Mouse (Mus musculus) Muller cell, postnatal 12 days (primary cell): ENCODE results near the gene Palld.

Experiments used
- DNase-seq: peaks from one replicate; pipeline ENCODE4 v3.0.0-alpha.2; 2015; ENCODE audit errors: inconsistent ontology term

The Palld gene

DNA sequence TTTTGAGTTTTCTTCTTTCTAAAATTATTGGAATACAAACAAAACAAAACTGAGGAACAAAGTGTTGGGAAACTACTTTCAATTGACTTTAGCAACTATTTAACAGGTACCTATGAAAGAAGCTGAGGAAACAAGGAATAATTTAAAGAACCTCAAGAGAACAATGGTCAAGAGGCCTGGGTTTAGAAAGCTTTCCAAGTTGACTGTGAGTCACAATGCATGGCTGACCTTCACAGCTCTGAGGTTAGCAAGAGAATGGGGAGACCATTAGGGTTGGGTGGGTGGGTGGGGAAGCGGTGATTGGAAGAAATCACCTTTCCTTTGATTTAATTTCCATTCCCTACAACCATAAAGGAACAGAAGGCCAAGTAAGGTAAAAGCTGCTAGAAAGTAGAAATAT lies 35.6 kb downstream of the Palld start:
- no peak for DNase-seq

DNA sequence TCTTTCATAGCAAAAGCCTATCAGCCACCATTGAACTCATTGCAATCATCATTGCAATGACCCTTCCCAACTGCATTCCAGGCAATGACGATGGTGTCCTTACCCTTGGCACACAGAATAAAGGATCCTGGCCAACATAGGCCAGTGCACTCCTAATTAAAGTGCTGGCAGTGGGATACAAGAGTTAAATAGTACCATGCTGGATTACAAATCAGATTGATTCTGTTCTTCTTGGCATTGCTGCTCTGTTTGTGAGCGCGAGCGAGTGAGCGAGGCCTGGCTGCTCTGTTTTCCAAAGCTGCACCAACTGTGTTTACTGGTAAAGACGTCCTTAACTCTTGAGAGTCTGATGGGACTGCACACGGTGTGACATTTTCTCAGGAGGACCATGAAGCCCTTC lies 37.1 kb downstream of the Palld start:
- peak; percentile 16 for DNase-seq

DNA sequence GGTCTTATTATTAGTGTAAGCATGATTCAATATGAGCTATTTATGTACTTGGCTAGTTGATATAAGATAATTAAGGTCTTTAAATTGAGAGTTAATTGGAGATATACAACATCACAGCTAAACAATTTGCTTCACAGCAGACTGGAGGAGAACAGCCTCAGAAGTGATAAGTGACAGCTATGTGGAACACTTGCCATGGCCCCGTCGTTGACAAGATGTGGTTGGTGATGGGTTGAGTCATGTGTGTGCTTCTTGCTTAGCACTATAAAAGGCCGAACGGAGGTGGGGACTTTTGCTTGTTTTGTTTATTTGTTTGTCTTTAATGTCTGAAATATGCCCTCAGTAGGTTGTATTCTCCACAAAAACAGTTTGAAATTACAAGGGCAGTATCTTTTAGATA lies 51.2 kb downstream of the Palld start:
- no peak for DNase-seq

DNA sequence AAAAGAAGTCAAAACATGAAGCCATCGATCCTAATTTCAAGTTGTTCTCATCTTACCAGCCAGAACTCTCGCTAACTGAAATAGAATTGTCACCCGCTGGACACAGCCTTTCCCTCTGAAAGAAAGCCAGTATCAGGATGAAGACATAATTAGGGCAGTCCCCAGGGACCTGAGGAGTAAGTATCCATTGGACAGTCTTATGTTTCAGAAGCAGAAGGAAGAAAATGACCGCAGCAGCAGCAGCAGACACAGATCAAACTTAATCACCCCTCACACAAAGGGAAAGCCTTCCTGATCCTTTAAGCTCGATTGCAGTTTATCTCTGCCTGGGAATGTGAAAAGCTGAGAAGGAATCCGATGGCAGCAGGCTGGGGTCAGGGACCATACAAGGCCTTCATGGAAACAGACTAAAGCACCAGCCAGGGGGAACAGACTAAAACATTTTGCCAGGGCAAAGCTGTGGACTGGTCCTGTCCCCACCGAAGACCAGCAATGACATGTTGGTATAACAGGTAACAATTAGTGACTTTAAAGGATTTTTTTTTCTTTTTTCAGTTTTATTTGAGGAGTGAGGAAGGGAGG lies 53.8 kb downstream of the Palld start:
- peak; percentile 36 for DNase-seq

DNA sequence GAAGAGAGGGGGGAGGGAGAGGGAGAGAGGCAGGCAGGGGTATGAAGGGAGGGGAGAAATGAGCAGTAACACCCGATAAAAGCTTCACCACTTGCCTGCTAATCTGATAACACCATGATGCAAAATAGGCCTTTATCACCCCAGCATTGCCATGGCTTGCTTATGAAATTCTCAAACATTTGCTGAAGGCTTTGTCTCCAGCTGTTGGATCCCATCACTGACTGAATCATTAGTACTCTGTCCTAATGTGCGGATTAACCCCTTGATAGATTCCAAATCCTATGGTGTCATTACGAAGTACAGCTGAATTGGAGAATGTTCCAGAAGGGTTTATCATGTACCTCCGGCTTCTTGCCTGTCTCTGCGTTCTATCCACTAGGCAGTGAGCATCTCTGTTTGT lies 55.0 kb downstream of the Palld start:
- no peak for DNase-seq

DNA sequence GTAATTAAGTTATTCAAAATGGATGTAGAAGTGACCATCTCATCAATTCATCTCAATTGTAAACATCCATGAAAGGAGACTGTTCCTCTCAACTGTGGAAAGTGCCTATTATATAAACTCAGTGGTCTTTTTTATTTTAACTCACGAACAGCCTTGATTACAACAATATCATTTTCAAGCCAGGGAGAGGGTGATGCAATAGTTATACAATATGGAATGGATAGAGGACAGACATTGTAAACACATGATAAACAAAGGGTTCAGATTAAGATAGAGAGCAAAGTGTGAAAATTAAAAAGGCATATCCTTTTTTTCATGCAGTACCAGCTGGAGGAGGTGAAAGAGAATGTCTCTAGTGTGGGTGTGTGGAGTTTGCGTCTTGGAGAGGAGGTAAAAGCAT lies 57.5 kb downstream of the Palld start:
- DNase-seq, result no peak

DNA sequence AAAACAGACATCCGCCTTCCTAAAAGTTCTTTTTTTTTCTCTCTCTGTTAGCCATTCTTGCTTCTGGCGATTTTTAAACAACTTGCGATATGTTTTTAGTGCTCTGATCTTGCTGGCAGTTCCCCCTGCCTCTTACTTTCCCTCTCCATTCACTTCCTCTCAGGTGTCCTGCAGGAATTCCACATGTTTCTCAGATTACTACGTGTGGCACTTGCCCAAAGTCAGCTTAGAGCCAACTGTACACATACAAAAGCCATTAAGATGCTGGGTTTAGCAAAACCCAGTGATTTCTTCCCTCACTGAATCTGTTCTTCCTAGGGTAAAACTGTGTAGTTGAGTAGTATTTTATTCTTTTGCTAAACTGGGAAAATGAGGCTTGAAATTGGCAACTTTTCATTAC lies 57.9 kb downstream of the Palld start:
- no peak for DNase-seq

DNA sequence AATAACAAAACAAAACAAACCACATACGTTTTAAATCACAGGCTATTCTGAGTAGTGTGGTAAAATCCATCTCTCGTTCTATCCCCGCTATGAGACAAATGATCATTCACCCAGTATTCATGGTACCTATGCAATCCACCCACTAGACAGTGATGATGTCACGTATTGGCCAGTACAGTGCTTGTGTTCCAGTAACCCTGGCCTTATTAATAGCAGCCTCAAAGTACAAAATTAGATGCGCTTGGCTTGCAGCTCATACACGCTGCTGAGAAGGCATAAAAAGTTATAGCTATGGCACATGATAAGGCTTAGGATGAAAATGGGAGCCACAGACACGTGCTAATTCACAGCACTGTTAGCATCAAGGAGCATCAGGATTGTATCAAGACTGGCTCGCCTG lies 58.7 kb downstream of the Palld start:
- no peak for DNase-seq

DNA sequence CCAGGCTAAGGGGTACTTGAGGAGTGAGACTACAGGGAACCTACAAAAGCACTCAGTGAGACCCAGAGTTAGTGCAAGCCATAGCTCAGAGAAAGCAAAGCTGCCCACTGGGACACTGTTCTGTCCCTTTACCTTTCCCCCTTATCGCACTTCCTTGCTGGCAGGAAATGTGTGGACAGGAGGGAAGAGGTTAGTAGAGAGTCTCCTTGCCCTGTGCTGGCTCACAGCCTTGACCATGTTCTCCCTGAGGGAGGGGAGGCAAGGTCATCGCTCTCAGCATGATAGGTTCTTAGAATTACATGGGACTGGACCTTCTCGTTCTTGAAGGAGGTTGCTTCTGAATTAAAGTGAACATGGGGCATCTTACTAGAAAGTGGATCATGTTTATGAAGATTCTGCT lies 69.3 kb downstream of the Palld start:
- DNase-seq, result no peak

DNA sequence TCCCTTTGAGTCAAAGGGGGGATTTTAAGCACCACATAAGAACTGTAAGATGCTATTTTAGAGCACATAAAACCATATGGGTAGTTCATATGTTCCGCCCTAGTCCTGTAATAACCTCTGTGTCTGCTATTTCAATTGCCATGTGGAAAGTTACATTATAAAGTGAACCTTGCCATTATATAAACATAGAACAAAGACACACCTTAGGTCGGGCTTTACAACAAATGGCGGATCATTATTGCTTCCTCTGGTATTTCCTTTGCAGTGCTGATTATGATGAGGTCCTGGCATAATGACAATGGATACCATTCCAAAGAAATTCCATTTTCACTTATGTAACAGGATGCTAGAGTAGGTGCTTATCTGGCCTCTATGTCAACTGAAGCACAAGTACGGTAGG lies 70.5 kb downstream of the Palld start:
- DNase-seq, result peak; percentile 54

DNA sequence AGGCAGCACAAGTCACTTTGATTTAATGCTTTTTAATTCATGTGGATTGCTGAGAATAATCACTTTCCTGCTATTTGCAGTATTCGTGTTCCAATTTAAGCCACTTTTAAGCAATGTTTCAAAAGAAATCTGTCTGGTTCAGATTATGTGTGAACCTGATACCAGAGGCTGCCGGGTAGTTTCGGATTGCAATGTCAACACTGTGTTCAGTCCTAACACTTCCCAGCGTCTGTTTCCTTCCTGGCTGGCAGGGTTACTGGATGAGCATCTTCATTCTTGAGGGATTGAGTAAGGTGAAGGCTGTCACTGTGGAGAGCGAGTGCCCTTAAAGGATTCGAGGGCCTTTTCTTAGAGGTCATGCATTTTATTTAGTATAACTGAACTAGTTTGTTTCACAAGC lies 71.7 kb downstream of the Palld start:
- DNase-seq, result no peak

DNA sequence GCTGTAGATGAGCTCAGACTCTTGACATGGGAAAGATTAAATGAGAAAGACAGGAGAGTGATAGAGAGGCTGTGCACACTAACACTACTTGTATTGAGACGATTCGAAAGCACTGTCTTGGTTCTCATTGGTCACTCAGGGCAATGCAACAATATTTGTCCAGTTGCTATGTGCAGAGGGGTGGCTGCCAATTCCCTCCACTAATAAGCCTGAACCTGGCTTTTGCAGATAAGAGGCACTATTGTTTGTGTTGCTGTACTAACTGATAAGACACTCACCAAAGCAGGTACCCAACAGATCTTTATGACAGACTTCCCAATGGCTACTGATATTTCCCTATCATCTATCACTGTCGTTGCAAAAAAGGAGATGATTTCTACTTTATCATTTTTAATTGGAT lies 77.9 kb downstream of the Palld start:
- no peak for DNase-seq

DNA sequence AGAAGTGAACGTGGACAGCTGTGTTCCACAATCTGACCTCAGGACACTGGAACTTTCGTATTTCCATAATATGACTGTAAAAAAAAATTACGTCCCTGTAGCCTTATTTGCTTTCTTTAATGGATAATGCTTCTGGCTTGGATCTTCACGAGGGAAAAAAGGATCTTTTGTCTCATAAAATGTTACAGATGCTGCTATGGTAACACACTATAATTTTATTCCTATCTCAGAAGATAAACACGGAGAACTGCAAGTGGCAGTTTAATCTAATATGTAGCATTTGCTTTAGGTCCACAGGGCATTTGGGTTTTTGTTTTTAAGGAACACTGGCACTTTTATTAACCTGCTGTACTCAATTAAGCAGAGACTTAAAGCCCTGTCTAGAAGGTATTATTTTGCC lies 79.3 kb downstream of the Palld start:
- DNase-seq, result no peak

DNA sequence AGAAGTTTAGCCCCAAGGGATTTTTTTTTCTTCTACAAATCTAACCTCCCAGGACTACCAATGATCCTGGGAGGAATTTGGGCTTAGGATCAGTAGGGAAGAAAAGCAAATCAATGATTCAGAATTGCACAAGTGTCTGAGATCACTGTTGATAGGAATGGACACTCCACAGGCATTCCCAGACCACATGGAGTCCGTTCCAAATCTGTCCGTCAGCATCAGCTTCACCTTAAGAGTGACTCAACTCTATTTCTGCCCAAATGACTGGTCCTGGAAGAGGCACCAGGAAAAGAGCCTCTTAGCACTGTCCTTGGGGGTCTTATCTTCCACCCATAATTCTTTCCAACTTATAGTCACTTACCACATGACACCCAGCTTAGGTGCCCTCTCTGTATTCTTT lies 98.7 kb downstream of the Palld start:
- DNase-seq, result peak; percentile 63

DNA sequence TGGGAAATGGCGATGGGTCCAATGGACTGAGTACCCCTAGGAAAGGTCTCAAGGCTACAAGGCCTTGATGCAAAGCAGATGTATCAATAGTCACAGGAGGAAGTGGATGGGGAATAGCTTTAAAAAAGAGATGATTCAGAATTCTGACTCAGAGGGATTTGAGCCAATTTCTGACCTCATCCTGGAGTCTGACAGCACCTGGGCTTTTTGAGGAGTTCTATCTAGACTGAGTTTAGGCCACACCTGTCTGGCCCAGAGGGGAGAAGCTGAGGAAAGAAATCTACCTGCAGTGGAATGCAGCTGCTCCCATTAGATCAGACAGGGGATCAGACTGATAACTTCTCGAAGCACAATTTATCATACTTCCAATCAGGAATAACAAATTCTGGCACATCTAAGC lies 99.7 kb downstream of the Palld start:
- DNase-seq, result peak; percentile 43

DNA sequence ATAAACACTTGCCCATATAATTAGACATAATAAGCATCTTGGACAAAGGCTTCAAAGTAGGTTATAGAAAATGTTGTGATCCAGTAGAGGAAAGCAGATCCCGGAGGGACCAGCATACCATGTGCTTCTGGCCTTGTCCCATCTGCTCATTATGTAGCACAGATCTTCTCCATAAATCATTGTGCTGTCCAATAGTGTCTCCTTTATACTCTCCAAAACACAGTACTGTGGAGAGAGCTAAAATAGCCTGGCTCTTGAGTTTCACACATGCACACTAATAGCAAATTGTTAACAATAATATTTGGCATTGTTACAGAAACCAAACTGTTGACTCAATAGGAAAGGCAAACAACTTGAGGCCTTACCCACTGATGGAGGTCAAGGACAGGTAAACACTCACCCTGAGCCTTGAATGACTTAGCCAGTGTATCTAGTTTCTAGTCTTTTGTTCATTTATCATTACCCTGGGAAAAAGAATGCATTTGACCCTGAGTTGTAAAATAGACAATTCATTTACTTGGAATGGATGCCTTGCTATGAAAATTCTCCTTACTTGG lies 105.0 kb downstream of the Palld start:
- peak; percentile 7 for DNase-seq

DNA sequence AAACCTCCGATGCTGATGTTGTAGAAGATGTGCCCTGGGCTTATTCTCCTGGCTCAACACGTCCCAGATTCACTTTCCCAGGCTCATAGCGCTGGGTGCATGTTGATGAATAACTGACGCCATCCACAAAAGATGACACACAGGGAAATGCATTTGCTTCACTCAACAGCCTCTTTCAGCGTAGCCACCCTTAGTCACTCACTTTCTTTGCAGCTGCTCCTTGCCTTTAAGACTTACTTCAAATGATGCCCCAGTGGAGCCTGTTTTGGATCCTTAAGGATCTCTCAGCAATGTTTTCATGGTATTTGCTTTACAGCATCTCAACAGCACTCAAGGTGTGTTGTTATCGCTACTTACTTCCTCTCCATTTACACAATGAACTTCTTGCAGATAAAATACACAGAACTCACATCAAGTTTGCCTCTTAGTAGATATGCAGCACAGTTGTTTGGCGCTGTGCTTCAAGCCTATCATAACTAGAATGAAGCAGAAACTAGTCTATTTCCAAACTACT lies 105.9 kb downstream of the Palld start:
- no peak for DNase-seq

DNA sequence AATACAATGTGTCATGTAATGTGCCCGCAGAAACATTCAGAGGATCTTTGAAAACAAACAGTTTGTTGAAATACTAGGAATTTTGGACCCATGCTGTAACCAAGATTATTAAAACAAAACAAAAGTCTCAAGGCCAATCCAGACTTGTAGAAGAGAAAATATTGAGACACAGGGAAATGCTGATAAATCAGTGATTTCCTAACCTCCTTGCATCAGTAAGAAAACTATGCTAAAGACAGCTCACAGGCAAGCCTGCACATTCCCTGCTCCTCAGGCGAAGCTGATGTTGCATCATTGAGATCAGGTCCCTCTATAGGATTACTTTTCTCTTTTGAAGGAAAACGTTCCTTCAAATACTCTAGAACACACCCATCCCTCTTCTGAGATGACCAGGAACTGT lies 112.5 kb downstream of the Palld start:
- DNase-seq, result no peak

DNA sequence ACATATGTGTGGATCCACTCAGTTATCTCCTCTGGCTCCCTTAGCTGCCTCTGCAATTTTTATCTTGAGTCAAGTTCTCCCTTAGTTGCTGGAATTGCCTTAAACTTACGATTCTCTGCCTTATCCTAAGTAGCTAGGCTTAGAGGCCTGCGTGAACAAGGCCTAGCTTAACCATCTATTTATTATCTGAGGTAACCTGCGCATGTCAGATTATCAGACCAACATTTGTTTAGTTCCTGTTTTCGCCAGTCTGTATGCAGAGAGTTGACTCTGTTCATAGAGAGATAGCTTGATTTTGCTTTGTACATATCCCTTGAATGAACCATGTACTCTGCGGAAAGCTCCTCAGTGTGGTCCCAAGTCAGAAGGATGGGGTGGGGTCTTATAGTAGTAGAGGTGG lies 113.2 kb downstream of the Palld start:
- no peak for DNase-seq

DNA sequence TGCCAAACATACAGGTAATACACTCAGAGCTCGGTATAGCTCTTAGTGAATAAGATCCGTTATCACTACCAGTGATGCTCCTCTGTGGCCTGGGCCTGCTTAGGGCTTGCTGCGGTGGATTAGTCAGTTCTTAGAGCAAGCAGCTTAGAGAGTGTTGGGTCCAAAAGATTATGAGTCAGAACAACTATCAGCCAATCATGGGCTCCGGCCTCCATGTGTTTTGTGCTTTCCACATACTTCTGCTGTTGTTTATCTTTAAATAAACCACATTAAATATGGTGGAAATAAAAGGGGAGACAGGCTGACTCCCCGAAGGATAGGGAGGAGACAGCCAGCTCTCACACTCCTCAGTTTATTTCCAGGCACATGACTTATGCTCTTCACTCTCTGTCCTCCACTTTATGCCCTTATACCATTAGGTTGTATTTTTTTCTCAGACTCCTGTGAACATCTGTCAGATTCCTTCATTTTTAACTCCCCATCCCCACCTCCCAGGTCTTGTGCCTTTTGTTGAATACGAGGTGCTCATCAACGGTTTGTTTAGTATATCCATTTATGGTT lies 119.5 kb downstream of the Palld start:
- no peak for DNase-seq

DNA sequence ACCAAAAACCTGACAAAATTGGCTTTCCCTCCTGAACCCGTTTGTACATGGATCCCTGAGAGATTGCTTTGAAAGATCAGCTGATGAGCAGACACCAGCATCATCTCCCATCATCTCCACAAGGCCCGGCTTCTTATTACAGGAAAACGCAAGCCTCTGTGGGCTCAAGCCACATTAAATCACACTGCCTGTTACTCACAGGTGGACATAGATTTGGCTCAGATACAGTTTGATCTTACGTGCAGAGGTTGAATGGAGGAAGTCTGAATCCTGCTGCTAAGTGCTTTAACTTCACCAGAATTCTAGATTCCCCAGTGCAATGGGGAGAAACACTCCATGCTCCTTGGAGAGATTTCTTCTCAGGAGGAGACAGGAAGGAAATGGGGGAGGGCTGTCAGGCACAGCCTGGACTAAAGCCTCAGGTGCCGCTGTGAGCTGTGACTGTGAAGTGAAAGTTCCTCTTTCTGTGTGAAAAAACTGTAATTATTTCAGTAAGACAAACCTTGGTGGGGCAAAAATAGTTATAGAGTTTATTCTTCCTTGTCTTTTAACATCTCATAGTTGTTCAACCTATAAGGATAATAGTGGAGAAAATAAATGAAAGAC lies 121.7 kb downstream of the Palld start:
- no peak for DNase-seq

DNA sequence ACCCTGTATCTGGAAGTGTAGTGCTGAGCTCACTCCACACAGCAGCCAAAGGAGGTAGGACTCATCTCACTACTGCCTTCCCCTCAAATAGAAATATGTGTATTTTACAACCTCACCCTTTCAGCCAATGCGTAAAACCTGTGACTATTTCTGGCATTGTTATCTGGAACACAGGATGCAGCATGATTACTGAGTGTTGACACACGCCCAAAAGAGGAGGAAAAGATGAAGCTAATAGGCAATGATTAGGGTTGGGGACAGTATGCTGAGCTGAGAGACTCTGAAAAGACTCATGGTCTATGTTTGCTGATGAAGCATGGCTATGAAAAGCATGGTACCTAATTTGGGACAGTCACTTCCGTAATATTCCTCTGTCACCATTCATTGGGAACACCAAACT lies 124.3 kb downstream of the Palld start:
- no peak for DNase-seq

DNA sequence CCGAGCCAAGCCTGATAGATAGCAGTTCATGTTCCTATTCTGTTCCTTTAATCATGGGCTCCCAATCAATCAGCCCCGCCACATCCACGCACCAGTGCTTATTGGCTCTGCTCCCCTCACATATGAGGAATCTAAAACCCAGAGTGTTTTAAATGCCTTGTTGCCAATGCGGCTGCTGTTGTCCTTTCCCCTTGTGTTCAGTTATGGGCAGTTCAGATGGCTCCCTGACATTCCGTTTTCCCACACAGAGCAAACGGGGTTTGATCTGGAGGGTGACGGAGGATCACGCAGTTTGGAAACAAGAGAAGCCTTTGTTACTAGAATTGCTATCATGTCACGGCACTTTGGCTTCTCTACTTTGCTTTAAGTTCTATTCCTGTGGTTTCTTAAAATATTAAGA lies 125.9 kb downstream of the Palld start:
- no peak for DNase-seq
